Mouse (Mus musculus): ENCODE data around the gene Depp1.

Depp1 gene

DNA sequence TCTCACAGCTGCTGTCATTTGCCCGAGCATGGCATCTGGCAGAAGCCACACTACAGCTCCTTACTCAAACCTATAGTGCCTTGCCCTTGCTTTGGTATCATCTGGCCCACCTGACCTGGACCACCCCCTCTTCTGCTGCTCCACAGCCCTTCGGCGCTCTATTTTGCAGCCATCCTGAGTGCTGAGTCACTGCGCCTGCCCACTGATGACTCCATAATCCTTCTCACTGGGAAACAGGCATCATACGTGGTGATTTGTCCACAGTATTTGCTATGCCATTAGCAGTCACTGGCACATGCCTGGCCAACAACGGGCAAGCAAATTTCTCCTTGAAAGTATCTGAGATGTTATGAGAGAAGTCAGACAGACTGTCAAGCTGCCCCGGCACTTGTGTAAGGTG is 598 bp upstream of the Depp1 start:
- no peak for DNase-seq (ENCODE audit: low spot score)

DNA sequence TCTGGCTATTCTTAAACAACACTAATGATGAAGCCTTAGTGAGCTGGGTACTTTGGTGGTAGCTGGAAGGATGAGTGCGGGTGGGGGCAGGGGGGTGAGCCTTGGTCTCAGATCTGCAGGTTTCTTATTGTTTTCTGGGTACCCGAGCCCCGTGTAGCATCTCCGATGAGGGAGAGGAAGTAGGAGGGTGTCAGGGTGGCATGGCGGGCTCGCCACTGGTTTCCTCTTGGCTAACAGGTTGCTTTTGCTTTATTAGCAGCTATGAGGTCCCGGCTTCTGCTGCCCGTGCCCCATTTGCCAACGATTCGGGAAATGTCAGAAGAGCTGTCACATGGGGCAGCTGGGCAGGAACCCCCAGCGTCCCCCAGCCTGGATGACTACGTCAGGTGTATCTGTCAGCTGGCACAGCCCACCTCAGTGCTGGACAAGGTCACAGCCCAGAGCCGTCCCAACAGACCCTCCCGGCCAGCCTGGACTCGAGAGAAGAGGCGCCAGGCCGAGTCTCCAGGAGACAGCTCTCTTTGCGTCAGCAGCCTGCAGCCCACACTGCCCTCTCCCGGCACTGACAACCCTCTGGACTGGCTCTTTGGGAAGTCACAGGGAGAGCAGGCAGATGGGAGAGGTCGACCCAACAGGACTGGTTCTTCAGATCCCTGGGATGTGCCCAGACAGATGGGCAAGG is 1.2 kb downstream of the Depp1 start:
- DNase-seq (ENCODE audit: low spot score): peak; percentile 77

DNA sequence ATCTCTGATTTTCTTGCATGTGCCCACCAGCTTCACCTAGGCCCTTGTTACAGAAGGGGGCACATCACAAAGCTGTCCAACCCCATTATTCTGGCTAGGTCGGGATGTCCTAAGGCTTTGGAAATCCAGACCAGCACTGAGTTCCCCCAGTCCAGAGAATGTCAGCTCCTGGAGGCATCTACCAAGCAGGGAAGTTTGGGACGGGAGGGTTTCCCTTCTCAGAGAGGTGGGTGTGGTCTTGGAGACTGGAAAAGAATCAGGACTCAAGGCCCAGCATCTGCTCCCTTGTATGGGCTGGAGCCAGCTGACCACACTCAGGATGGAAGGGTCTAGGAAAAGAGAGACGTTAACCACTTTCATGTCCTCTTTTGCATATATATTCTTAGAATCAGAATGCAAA is 2.8 kb downstream of the Depp1 start:
- DNase-seq (ENCODE audit: low spot score): no peak

DNA sequence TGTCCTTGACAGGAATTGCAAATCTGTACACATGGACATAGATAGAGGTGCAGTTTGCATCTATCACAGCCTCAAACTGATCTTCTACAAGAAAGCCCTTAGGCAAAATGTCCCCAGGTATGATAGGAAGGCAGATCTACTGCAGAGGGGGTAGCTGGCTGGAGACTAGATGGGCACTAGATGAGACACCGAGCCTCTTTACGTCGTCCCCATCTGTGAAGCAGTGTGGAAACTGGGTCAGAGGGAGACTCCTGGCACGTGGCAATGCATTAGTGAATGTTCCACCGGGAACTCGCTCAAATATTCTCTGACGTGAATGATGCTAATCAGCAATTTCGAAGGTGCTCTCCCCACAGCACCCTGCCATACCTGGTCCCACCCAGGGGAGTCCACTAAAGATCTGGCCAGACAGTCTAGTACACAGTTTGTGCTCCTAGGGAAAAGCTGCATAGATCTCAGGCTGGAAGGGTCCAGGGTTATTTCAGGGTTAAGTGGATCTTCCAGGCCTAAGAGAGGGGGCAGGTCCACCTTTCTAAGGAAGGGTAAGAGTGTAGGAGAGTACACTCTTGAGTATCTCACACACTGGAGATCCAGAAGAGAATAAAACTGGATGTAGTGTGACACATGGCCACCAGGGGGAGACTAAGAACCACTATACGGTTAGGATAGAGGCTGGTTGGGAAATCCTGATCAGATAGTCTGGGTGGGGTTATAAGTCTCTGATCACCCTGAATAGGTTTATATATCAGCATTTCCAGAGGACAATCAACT is 3.5 kb downstream of the Depp1 start:
- peak; percentile 58 for DNase-seq (ENCODE audit: low spot score)

DNA sequence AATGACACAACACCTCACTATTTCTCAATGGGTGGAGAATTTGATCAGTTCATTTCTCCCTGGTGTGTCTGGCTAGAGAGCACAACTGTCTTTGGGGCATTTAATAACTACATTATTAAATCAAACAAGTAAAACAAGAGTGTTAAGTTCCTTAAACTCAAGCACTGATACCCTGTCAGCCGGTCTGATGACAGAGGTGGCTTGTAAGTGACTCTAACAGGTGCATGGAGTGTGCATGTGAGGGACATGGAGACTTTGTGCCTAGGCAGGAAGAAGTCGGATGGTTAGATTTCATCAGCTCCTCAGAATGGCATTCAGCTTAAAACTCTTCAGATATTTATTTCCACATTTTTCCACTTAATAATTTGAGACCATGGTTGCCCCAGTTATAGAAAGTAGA is 13.0 kb downstream of the Depp1 start:
- no peak for DNase-seq (ENCODE audit: low spot score)

DNA sequence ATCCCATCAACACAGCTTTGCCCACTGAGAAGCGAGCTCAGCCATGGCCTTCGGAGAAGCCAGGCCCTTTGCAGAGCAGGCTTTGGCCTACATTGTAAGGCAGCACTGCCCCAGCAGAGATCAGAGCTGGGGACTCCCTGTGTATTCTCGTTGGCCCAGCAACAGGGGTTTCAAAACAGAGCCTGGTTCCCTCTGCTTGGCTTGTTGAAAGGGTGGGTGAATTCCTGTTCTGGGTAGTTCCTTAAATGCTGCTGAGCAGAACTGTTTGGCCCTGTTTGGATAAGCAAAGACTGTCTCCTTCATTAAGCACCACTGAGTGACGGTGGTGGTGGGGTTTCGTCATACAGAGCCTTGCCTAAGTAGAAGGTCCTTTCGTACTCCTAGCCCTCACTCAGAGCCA is 13.6 kb downstream of the Depp1 start:
- DNase-seq (ENCODE audit: low spot score): no peak

DNA sequence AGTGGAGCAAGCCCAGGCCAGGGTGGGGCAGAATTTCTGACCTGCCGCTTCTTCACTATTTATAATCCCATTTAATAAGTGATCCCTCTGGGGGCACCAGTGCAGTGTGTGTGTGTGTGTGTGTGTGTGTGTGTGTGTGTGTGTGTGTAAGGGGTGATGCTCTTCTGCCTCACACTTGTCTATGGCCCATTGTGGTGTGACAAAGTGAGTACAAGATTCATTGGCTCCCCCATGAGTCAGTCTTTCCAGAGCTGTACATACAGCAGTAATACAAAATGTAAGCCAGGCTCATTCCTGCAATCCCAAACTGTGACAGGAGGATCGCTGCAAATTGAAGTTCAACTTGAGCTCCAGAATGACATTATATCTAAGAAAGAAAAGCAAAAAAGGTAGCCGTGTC is 14.4 kb downstream of the Depp1 start:
- no peak for DNase-seq (ENCODE audit: low spot score)

DNA sequence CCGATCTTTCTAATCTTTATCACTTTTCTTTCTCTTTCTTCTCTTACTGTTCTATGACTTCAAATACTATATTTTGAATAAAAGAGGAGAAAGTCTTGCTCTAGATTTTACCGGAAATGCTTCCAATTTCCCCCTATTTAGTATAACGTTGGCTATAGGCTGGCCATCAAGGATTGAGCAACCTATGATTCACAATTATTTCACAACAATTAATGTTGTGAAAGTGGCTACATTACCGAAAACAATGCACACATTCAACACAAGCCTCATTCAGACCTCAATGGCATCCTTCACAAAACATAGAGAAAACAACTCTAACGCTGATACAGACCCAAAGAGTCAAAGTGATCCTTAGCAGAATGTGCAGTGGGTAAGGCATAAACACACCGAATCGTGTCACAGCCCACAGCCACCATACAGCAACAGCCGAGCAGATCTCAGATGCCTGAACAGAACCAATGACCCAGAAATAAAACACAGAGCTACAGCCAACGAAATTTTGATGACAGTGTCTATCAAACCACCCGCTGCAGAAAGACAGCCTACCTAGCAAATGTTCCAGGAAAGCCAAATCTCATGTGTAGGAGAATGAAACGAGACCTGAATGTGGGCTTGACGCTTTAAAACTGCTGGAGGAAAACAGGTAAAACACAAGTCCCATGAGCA is 15.8 kb downstream of the Depp1 start:
- DNase-seq (ENCODE audit: low spot score): no peak

DNA sequence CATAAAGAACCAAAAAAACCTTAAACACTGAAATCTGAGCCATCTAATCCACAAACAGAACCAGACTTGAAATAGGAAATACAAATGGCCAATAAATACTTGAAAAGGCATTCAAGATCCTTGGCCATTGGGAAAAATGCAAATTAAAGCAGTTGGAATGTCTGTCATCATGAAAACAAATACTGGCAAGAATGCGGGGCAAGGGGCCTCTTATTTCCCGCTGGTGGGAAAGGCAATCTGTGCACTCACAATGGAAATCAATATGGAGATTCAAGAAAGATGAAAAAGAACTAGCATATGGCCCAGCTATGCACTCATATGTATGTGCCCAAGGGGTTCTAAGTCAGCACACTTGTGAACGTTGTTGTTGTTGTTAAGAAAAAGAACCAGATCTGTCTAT is 16.5 kb downstream of the Depp1 start:
- DNase-seq (ENCODE audit: low spot score): no peak

DNA sequence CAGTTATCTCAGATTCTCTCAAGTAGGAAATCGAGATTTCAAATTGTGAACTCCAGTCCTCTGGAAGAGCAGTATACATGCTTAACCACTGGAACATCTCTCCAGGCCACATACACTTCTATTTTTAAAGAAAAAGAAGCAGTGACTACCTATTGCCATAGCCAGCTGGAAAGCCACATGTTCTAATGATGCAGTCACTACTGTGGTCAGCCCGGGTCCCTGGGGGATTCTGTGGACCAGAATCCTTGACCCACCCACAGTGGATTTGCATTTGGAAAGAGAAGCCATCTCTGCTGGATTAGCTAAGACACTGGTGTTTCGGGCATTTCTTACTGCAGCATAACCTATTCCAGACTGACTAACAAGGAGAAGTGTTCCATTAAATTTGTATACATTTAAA is 17.0 kb downstream of the Depp1 start:
- no peak for DNase-seq (ENCODE audit: low spot score)

DNA sequence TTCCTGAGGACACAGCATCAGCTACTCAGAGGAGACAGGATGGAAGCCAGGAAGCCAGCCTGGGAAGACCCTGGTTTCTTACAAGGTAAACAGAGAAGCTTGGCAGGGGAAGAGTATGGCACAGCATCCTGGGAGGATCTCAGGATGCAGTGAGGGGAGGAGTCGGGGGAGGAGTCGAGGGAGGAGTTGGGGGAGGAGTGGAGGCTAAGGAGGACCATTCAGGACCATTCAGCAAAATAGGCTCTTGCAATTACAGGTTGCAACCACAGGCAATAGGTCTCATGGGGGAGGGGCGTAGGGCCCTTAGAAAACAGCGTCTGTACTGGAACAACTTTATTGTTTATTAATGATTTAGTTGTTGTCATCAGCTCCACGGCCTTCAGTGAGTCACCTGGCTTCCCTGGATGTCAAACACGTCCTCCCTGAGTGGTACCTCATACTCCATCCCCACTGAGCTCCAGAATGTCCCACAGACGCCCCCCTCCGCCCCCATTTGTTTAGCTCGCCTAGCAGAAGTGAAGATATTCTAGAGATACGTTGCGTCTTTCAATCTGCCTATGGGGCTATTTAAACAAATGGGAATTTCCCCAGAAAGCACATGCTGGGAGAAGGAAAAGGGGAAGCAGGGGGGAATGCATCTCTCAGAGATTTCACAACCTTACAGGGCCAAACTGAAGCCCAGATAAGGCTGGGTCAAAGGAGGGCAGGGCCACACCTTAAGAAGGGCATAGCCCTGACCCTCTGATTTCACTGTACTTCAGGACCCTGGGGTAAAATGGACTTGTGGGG is 18.5 kb downstream of the Depp1 start:
- DNase-seq (ENCODE audit: low spot score): no peak

DNA sequence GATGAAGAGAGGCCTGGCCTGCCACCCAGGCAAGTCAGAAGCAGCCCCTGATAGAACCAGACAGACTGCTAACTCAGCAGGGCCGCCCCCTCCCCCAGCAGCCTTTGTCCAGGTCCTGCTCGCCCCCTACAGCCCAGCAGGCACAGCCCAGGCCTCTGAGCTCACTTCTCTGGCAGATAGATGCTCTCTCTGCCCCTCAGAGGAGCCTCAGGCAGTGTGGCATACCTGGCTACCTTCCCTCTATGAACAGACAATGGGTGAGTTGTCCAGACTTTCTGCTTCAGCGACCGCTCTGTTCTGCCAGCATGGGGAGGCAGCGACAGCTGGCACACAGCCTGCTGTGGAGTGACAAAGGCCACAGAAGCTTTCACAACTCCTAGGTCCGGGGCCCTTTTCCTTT is 19.7 kb downstream of the Depp1 start:
- no peak for DNase-seq (ENCODE audit: low spot score)

DNA sequence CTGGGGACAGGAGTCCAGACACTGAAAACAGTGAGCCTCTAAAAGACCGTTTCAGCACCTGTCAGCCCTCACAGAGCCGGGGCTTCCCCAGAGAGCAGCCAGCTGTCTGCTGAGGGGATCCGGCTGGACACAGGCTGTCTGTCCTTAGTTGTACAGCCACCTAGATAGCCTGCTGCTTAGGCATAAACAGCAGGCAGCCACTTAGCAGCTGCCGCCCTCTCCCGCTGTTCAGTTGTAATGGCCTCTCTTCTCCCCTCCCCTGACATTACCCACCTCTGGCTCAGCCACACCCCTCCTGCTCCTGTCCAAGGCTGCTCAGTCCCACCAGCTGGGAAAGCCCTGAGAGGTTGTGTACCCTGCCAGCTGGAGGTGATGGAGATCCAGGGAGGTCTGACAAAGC is 20.6 kb downstream of the Depp1 start:
- no peak for DNase-seq (ENCODE audit: low spot score)

DNA sequence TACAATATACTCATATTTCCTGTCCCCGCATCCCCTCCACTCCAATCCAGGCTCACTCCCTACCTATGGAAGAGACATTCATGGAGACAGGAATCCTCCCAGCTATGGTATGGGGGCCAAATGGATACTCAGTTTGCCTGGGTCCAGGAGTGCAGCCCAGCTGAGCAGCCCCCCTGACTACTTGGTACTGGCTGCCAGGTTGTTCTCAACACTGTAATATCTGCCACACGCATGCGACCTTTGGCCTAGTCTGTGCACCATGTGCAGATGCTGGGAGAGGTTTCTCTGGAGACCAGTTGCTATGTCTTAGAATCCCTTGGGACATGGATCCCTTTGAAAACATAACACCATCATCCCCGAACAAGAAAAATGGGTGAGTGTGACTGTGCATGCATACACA is 21.4 kb downstream of the Depp1 start:
- DNase-seq (ENCODE audit: low spot score): no peak

DNA sequence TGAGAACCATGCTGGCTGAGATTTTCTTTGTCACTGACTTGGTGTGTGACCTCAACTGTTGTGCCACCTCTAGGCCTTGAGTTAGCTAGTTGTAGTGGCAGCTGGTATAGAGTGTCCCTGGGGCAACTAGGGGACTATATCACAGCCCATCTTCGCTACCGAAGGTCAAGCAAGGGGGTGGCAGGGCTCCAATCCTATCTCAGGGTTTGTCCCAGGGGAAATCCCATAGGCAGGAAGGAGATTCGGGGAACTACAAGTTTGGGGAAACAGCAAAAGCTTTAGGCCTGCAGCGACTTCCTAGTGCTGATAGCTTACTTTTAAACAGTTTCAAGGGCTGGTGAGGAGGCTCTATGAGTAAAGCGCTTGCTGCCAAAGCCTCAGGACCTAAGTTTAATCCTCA is 21.9 kb downstream of the Depp1 start:
- no peak for DNase-seq (ENCODE audit: low spot score)

DNA sequence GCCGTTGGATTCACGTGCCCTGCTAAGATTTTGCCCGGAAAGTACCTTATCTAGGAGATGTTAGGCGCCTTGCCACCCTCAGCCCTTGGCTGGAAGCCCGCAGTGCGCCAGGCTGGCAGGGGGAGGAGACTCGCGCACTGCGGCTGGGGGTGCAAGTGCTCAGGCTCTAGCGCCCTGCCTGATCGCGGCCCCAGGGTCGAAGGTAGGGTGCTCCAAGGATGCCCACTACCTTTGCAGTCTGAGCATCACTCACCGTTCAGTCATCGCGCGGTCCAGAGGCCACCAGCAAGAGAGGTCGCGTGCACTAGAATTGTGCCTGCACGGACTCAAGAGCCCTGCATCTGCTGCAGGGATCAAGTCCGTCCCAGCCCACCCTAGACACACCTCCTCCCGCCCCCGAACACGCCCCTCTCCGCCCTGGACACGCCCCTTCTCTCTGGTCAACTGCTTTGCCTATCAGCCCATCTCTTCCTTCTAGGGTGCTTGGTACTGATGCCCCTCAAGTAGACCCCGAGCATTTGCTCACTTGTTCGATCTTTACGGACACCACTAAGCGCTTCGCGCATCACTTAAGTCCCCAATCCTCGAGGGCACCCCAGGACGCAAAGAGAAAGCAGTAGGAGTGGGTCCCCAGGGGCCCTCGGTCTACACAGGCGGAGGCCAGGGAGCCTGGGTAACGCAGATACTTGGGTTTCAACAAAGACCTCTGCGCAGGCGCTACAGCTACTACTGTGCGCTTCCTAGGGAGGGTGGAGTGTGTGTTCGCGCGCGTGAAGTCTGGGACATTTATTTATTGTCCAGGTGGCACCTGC is 23.3 kb downstream of the Depp1 start, which contains the start of gene Rassf4:
Rassf4 (minus strand) TSS at position 482 of the 812 bp plus-strand sequence.
- peak; percentile 88 for DNase-seq (ENCODE audit: low spot score)

DNA sequence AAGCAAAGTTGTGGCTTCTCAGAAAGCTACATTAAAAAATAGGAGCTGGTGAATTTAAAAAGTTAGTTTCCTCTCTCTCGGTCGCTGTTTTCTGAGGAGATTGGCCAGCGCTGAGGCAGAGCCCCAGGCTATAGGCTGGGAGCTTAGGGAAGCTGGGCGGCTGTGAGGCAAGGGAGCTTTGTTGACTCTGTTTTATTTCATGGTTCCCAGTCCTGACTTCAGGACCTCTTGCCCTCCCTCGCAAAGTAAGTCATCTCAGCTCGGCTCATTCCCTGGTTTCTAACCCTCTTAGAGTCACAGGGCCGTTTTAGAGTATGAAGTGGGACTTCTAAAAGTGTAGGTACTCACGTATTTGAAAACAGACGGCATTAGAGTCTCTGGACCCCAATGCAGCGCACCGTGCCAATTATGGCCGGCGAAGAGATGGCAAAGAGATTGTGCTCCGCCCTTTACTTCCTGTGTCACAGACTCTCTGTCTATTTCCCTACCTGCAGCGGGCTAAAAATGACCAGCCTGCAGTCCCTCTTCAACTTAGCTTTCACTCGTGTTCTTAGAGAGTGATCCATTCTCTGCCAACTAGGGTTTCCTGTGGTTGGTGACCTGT is 24.0 kb downstream of the Depp1 start:
- DNase-seq (ENCODE audit: low spot score): no peak

DNA sequence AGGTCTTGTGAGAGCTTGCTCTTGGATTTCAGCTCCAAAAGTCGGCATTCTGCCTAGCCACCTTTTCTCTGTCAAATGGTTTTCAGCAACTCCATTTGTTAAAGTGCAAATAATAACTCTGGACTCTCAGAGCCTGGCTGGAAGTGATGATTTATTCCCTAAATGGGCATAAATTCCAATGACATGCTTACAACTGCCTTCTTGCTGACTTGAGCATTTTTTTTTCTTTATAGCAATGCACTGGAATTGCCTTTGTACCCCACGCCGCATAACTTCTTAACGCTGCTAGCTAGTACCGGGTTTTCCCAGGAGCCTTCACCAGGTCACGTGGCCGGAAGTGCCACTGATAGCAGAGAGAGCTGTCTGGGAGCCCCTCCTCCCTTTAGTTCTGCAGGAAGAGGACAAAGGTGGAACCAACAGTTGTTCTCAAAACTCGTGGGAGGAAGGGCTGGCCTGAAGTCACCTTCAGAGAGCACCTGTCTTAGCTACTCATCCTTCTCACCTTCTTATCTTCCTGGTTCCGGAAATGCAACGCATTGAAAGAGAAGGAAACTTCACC is 26.0 kb downstream of the Depp1 start:
- DNase-seq (ENCODE audit: low spot score): no peak

DNA sequence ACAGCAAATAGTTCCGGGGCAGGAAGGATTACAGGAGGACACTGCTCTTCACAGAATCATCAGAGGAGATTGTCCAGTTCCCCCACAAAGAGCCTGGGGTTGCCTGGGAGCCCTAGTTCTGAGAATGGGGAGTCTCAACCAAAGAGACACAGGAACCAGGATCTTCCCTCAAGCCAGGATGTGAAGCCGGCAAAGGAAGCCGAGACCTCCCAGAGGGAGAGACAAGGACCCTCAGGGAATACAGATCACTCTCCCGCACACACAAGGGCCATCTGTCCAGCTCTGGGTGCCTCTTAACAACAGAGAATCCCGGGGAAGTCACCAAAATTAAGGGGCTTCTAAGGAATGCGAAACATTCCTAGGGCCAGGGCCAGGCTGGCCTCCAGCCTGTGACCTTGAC is 26.9 kb downstream of the Depp1 start:
- no peak for DNase-seq (ENCODE audit: low spot score)

DNA sequence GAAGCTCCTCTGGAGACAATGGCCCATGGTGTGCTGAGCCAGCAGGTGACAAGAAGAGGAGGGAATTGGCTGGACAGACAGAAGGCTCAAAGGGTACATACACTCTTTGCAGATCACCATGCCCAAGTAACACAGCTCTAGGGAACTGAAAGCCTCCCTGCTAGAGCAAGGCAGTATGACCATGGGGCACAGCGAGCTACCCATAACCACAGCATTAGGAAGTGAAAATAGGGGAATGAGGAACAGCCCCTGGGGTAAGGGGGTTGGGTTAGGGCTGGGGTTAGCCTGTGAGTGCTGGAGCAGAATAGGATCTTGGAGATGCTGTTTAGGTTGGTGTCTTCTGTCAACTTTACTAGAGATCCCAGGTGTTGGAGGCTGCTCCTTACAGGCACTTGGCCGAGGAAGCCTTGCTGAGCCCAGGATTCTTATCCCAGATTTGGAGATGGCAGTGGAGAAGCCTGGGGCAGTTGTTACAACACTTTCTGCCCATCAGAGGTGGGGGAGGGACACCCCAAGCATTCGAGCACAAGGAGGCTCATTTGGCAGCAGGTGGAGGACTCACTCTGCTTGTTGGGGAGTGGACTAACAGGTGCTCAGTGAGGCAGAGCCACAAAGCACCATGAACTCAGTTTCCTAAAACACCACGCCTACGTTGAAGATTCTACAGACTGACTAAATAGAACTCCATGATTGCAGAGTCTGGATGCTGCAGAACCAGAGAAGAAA is 29.3 kb downstream of the Depp1 start:
- peak; percentile 64 for DNase-seq (ENCODE audit: low spot score)

Measured in lung, postnatal 25 days (tissue).